Mouse (Mus musculus) retina, postnatal 7 days (tissue): ENCODE measurements around the gene Pi4k2b.
A peak's percentile ranks its signal among the peaks of the same experiment; 100 is the strongest.
"Not testable (repeated sequence)": the region's sequence is repeated elsewhere in the genome, so short reads cannot be mapped to it uniquely, and the experiment has no call there.

Source experiments
- DNase-seq: peaks from one replicate; pipeline ENCODE4 v3.0.0-alpha.2; 2012; ENCODE audit warnings: low read depth, low spot score

Gene Pi4k2b

DNA sequence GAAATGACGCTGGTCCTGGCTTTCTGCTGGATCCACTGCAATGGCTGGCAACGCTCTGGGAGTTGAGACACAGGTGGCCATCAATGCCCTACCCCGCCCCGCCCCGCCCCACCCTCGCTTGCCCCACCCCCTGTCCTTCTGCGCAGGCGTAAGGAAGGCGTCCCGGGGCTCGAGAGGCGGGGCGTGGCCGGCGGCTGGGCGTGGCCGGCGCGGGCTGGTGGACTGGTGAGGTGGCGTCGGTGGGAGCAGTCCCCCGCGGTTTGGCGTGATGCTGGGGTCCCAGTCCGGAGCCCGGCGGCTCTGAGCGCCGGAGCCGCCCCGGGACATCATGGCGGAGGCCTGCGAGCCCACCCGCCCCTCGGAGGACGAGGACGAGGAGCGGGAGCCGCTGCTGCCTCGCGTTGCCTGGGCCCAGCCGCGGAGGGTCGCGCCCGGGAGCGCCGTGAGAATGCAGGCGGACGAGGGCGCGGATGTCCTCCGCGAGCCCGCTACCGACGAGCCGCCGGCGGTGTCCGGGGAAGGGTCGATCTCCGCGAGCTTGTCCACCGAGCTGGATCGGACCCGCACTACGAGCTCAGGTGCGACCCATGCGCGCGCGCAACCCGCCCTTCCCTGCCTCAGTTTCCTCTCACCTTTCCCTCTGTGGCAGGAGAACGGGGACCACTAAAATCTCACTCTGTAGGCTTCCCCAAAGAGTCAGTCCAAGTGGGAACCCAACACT lies at the start of gene Pi4k2b:
TSS of gene Pi4k2b (plus strand) at position 184 of the 721 bp plus-strand sequence.
- DNase-seq: peak; percentile 54

DNA sequence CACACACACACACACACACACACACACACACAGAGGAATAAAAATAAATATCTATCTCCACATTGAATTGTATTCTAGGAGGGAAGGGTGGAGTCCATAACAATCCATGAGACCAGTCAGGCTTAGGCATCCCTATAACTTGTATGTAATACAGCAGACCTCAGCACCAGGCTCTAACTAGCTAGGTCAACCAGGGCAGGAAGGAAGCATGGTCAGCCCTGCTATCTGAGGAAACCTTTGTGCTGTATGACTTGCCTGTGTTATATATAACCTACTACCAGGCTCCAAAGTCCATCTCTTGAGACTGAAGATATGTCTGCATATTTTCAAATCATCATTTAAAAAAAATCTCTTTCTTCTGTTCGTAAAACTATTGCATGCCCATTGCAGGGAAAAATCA lies 44.1 kb upstream of the Pi4k2b start:
- DNase-seq: no peak

DNA sequence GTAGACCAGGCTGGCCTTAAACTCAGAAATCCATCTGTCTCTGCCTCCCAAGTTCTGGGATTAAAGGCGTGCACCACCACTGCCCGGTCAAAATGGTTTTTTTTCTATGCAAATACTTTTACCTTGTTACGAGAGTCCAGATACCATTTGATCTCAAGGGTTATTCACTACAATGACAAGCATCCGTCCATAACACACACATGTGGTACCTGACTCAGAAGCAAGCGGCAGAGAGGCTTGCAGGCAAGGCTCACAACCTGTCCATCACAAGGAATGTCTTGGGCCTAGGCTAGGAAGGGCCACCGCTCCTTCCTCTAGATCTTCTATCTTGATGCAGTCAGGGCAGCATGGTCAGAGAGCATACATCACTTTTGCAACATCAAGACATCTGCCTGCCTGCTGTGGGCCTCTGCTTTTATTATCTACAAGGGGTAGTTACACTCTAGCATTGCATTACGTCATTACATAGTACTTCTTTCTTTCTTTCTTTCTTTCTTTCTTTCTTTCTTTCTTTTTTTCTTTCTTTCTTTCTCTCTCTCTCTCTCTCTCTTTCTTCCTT lies 43.4 kb upstream of the Pi4k2b start:
- not testable (repeated sequence) for DNase-seq

DNA sequence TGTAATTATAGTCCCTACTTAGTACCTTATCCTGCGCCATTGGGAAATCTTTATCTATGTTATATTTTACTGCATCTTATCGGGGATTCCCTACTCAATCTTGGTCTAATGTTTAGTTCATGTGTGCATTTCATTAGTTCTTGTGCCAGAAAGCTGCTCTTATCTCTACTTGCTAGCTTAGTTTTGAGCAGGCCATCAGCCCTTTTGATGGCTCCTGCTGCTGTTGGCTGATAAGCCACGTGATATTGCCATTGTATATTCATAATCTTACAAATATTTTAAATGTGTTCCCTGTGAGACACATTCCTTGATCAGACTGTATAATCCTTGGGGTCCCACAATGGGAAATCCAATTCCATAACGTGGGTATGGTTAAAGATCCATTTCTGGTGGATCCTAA lies 36.8 kb upstream of the Pi4k2b start:
- no peak for DNase-seq

DNA sequence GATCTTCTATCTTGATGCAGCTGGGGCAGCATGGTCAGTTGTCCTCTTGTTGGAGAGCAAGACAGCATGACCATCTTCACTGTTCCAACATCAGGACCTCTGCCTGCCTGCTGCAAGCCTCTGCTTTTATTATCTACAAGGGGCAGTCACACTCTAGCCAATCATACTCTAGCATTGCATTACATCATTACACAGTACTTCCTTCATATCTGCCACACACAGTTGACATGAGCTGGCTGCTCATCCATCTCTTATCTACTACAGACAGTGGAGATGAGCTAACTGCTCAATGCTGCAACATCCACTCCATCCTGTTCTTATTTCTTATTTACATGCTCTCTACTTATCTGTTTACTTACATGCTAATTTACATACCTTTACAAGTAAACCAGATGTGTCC lies 28.7 kb upstream of the Pi4k2b start:
- DNase-seq: no peak

DNA sequence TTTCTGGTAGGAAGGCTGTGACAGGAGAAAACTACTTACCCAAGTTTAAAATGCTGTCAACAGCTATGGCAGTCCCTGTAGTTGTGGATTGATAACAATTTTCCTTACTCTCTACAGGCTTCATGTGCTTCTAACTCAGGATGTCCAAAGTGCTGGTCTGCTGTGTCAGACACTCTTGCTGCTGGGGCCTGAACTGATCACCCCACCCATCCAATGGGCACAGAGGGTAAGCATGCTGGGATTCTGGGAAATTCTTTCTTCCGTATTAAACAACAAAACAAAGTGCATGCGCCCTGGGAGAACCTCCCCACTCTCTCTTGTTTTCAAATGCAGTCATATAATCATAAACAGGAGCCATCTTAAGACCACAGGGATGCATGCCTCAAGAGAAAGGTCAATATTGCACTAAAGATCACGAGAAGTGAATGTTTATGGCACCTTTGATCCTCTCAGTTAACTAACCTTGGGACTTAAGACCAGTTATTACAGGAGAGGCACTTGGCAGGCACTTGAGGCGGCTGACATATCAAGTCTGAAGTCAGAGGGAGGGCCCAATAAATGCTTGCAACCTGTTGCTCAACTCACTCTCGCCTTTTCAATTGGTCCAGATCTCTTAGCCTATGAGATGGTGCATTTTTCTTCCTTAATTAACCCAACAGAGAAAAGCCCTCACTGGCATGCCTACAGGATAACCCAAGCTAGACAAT lies 24.5 kb upstream of the Pi4k2b start:
- DNase-seq: no peak

DNA sequence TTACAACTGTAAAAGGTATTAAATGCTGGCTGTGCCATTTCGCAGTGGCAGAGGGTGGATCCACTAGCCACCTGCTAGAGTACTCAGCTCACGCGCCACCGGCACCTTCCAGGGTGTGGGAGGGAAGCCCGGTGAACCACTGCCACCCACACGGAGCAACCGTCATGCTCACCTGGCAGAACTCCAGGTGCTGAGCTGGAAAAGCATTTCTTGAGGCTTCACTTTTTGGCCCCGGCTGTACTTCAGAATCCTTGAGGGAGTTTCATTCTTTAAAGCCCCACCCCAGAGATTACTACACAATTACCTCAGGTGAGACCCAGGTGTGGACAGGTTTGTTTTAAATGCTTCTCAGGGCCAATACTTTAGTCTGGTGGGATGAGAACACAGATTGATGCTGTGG lies 20.4 kb upstream of the Pi4k2b start:
- no peak for DNase-seq

DNA sequence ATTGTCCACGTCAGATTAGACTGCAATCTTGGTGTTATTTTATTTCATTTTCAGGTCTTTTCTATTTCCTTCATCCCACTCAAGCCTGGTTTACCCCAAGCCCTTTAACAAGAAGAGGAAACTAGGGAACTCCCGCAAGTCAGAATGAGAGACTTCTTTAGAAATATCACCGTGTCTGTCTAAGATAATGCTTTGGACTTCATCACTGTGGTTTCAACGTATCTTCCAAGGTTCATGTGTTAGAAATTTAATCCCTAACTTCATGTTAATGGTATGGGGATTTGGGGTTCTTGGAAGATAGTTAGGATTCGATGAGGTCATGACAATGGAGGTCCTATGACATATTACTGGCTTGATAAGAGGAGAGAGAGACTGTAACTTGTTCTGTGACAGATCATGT lies 13.6 kb upstream of the Pi4k2b start:
- DNase-seq: no peak

DNA sequence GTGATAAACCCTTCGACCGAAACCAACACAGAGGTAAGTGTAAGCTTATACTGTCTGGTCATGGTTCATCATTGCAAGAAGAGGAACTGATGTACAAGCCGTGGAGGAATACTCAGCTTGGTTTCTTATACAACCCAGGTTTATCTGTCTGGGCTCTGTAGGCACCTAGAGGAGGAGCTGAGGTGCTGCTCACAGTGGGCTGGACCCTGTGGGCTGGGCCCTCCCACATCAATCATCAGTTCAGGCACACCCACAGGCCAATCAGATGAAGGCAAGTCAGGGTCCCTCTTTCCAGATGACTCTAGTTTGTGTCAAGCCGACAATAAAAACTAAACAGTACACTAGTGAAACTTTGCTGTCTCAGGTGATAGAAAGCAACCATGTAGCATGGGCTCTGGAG lies 8.6 kb upstream of the Pi4k2b start:
- DNase-seq: no peak

DNA sequence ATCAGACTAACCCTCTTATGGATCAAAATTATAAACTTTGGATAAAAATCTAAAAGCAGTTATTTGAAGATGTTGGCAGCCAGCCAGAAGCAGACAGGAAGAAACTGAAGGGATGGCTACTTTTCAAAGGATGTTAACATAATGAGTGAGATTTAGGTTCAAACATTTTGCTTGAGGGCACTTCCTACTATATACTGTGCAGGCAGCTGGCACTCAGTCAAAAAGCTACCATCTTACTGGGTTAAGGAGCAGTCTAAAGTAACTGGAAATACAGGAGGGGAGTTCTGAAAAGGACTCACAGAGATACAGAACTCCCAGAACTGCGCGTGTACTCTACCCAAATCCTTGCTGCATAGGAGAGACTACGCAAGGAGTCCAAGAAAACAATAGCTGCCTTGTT lies 5.3 kb upstream of the Pi4k2b start:
- DNase-seq: no peak

DNA sequence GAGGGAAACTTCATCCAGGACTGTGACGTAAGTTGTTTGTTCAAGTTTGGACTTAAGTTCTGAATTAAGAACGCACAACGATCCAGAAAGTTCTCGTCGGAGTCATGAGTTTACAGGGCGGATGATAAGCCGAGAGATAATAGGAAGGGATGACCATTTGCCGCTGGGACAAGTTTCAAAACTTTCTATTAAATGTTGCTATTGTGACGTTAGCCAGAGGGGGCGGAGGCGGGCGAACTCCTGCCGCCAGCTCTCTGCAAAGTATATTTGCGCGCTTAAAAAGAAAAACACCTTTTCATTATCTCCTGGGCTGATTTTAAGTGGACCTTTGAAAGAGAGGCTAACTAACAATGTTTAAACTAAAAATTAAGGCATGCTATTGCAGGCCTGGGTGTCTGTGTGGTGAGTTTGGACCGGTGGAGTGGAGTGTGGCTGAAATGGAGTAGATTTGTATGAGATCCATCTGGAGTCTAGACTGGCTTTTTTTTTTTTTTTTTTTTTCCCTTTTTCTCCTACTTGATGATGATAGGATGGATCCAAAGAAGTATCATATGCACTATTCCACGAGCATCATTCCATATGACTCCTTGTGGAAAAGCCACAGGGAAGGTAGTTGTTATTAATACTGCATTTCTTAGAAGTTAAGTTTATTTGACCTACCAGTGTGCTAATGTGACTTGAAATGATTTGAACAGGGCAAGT lies 889 bp downstream of the Pi4k2b start:
- DNase-seq: no peak

DNA sequence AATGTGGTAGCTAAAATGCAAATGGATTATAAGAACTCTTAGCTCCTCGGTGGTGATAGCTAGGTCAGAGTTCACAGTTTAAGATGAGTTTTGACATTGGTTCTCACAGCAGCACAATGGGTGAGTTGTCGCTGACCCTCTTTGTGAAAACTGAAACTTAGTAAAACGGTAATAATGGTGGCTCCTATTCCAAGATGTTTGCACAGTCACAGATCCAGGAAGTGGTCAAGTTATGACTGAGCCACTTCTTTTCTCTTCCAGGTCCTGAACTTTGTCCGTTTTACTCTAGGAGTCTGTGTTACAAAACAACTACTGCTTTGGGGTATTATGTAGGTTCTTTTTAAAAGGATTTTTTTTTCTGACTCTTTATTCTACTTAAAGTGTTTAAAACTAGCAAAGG lies 1.9 kb downstream of the Pi4k2b start:
- DNase-seq: no peak

DNA sequence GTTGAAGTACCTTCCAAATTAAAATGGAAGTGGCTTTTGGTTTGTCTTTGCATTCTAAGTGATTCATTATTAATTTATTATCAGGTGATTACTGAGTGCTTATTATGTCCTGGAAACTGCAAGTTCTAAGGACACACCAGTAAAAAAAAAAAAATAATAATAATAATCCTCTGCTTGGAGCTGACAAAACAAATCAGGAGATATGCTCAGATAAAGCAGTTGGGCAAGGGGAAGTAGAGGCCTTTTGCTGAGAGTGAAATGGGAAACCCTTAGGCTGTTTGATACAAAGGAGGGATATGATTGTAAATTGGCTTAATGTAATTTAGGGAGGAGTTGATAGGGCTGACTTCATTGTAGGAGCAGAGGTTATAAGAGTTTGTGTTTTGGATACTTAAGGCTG lies 5.5 kb downstream of the Pi4k2b start:
- DNase-seq: no peak

DNA sequence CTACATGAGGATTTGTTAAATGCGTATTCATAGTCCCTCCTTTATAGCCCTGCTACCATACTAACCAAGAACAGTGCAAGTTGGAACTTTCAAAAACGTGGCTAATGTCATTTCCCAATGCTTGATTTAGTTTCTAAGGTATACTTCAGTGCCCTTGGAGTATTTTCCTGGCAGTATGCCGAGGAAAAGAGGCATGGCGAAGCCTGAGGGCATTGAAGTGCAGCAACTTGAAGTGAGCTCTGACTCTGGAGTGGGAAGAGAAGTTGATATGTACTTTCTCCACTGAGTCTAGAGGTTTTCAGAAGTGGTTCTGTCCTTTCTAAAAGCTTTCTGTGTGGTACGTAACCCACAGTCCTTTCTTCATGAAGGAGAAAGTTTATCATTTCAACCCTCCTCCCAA lies 7.4 kb downstream of the Pi4k2b start:
- no peak for DNase-seq

DNA sequence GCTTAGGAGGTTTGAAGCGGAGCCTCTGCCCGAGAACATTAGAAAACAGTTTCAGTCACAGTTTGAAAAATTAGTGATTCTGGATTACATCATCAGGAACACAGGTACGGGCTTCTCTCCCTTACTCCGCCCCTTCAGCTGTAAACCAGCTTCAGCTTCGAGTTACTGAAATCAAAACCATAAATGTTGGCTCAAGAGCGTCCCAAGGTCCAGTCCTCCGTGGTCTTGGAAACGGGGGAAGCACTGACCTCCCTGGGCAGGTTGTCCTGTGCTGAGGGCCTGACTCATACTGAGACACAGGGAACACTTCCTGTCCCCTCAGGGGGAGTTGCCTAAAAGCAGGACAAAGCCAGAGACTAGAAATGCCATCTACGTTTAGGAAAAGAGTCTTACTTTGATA lies 11.8 kb downstream of the Pi4k2b start:
- no peak for DNase-seq

DNA sequence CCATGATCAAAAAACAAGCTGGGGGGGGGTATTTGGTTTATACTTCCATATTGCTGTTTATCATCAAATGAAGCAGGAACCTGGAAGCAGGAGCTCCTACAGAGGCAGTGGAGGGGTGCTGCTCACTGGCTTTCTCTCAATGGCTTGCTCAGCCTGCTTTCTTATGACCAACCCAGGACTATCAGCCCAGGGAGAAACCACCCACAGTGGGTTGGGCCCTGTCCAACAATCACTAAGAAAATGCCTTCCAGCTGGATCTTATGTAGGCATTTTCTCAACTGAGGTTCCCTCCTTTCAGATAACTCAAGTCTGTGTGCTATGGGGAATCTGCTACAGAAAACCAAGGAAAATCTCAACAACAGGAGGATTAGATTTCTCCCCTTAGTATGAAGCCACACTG lies 12.8 kb downstream of the Pi4k2b start:
- DNase-seq: no peak

DNA sequence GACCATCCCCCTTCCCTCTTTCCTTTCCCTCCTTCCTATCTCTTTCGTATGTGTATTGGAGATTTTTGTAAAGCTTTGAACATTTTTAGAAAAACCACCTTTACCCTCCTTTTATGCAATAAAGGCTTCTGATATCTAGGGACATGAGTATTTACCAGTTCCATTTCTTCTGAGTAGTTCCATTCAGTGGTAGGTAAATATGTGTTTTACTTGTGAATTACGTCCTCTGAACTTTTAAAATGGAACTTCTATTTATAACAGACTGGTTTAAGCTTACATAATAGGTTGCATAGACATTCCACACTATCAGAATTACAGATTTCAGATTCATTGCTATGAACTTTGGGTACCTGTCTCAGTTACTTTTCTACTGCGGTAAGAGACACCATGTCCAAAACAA lies 14.0 kb downstream of the Pi4k2b start:
- no peak for DNase-seq

DNA sequence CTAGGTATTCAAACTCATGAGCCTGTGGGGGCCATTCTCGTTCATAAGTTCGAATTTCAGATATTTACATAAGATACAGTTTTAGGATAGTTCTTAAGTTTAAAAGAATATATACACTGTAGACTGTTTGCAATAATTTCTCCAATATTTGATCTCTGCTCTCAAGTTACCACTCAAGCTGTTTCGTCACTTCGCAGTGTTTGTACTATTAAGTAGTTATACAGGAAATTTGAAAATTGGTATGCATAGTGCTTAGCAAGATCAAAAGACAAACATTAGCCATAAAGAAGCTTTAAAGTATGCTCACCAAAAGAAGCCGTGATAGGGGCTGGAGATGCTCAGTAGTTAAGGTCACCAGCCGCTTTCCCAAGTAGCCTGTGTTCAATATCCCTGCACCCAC lies 14.6 kb downstream of the Pi4k2b start:
- no peak for DNase-seq

DNA sequence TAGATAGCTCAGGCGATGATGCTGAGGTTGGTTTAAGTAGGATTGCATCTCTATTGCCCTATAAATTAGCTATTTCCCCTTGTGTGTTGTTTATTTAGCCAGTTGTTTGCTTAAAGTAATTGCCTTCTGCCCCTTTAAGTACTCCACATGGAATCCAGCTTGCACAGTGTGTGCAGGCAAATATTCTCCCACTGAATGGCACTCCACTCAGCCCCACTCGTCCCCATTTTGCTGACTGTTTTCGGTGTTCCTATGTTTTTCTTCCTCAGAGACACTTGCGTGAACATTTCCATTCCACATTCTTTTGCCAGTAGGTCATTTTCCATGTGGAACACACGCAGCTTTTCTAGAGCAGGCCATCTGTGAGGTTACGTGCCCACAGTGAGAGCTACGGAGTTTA lies 21.2 kb downstream of the Pi4k2b start:
- no peak for DNase-seq

DNA sequence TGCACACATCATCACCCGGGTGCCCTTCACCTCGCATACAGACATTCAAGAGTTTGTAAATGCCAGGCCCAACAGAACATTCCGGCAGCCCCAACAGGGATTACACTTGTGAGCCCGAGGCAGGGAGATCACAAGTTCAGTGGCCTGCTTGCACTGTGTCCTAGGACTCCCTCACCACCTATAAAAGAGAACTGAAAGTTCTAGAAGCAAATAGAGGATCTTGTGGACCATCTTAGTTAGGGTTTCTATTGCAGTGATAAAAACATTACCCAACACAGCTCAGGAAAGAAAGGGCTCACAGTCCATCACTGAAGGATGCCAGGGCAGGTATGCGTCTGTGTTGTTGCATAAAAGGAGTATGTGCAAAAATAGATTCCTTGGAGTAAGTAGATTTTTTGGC lies 32.9 kb downstream of the Pi4k2b start:
- no peak for DNase-seq

DNA sequence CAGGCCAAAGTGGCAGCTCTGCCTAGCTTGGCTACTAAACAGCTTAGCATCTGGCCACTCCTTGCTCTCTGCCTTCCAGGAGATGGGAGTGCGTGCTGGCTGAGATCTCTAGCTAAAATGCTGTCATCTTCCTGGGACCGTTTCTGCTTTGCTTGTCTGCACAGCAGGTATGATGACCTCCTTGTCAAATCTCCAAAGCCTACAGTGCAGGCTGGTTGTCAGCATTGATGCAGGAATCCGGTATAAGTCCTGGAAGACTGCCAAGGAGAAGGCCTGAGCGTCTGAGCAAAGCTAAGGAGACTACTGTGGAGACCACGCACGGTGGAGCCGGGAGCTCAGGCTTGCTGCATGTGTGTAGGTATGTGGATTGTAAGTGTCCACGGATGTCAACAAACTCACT lies 33.9 kb downstream of the Pi4k2b start, which contains the start of gene Zcchc4:
TSS of gene Zcchc4 (plus strand) at position 173 of the 400 bp plus-strand sequence.
- DNase-seq: no peak
